Mouse (Mus musculus) midbrain, embryonic 15.5 days (tissue): ENCODE measurements at regions not wholly inside any gene's neighbourhood (a gene's known extent, or its start where the extent isn't known, plus 50 kb on each side); places are given as distances from the start of the nearest gene placed in this dataset.

ENCODE experiments used
- ATAC-seq: fragments of 200-750 bp; cut with Nextera tagmentation; replicated peaks from 2 replicates; pipeline ENCODE4 v1.8.0; 2017; ENCODE audit warnings: moderate TSS enrichment
- H3K27ac ChIP-seq: fragments of 300-500 bp; sonication (generic); 2 replicates; pipeline ENCODE4 v1.5.1; 2015; ENCODE audit warnings: mild to moderate bottlenecking, inconsistent platforms
- H3K27me3 ChIP-seq: fragments of 300-500 bp; sonication (generic); replicated peaks from 2 replicates; pipeline ENCODE4 v1.6.1; 2015; ENCODE audit warnings: inconsistent platforms
- H3K36me3 ChIP-seq: fragments of 300-500 bp; sonication (generic); replicated peaks from 2 replicates; pipeline ENCODE4 v1.6.1; 2015; ENCODE audit warnings: inconsistent platforms
- H3K4me1 ChIP-seq: fragments of 300-500 bp; sonication (generic); 2 replicates; pipeline ENCODE4 v1.6.1; 2015; ENCODE audit warnings: inconsistent platforms
- H3K4me2 ChIP-seq: fragments of 300-500 bp; sonication (generic); 2 replicates; pipeline ENCODE4 v1.6.1; 2015; ENCODE audit warnings: inconsistent platforms, mild to moderate bottlenecking, moderate library complexity
- H3K4me3 ChIP-seq: fragments of 300-500 bp; sonication (generic); 2 replicates; pipeline ENCODE4 v1.5.1; 2015; ENCODE audit warnings: mild to moderate bottlenecking, inconsistent platforms
- H3K9ac ChIP-seq: fragments of 300-500 bp; sonication (generic); 2 replicates; pipeline ENCODE4 v1.6.1; 2015; ENCODE audit warnings: mild to moderate bottlenecking, inconsistent platforms
- H3K9me3 ChIP-seq: fragments of 300-500 bp; sonication (generic); 2 replicates; pipeline ENCODE4 v1.6.1; 2016; ENCODE audit warnings: inconsistent platforms
- WGBS: fragments of 180-500 bp; shearing (Covaris S2); methylation state at CpG from one replicate; pipeline ENCODE4 v1.1.7; 2015; ENCODE audit warnings: mixed read lengths; 5-methylcytosine and 5-hydroxymethylcytosine counted together

GRCm38 (mm10) chr13:81975878-81976277, 193.0 kb downstream of the Cetn3 start:
- no peak overlapping the region for H3K9ac ChIP-seq
- no peaks in the 10 kb centered on the region for H3K36me3 ChIP-seq
- H3K27ac ChIP-seq, result no peak overlapping the region
- WGBS, result 32% methylated on average over 2 of the region's 2 CpGs
- H3K4me1 ChIP-seq, result no peaks in the 10 kb centered on the region
- H3K9me3 ChIP-seq, result no peaks in the 10 kb centered on the region
- H3K27me3 ChIP-seq, result no peaks in the 10 kb centered on the region
- no peak overlapping the region for H3K4me2 ChIP-seq
- ATAC-seq, result peak; percentile 78; the same call in 1 of the 2 replicates
- no peak overlapping the region for H3K4me3 ChIP-seq

GRCm38 (mm10) chr13:81978003-81978402, 195.1 kb downstream of the Cetn3 start:
- H3K27me3 ChIP-seq, result no peaks in the 10 kb centered on the region
- H3K36me3 ChIP-seq, result no peaks in the 10 kb centered on the region
- H3K9me3 ChIP-seq, result no peaks in the 10 kb centered on the region
- no peak overlapping the region for H3K27ac ChIP-seq
- no peak for ATAC-seq
- H3K9ac ChIP-seq, result no peak overlapping the region
- H3K4me2 ChIP-seq, result no peak overlapping the region
- no peak overlapping the region for H3K4me3 ChIP-seq
- 88% methylated on average over 6 of the region's 6 CpGs for WGBS
- H3K4me1 ChIP-seq, result no peaks in the 10 kb centered on the region

GRCm38 (mm10) chr13:81979289-81979688, 196.4 kb downstream of the Cetn3 start:
- no peaks in the 10 kb centered on the region for H3K27me3 ChIP-seq
- ATAC-seq, result no peak

GRCm38 (mm10) chr13:81980094-81980493, 197.2 kb downstream of the Cetn3 start:
- Histone ChIP-seq H3K4me3 (no peak overlapping the region), H3K27me3 (no peaks in the 10 kb centered on the region), H3K36me3 (no peaks in the 10 kb centered on the region), H3K4me2 (no peak overlapping the region), H3K9me3 (no peaks in the 10 kb centered on the region), H3K27ac (no peak overlapping the region), H3K9ac (no peak overlapping the region), H3K4me1 (no peaks in the 10 kb centered on the region)
- 81% methylated on average over 5 of the region's 5 CpGs for WGBS
- ATAC-seq, result no peak

More at GRCm38 (mm10) chr13:81979289-81979688, 196.4 kb downstream of the Cetn3 start:
- Histone ChIP-seq H3K4me1 (no peaks in the 10 kb centered on the region), H3K9me3 (no peaks in the 10 kb centered on the region), H3K9ac (no peak overlapping the region), H3K36me3 (no peaks in the 10 kb centered on the region), H3K27ac (no peak overlapping the region), H3K4me3 (no peak overlapping the region), H3K4me2 (no peak overlapping the region)

GRCm38 (mm10) chr13:81982491-81982890, 199.6 kb downstream of the Cetn3 start:
- no peaks in the 10 kb centered on the region for H3K36me3 ChIP-seq
- no peaks in the 10 kb centered on the region for H3K9me3 ChIP-seq
- no peaks in the 10 kb centered on the region for H3K27me3 ChIP-seq
- H3K27ac ChIP-seq, result no peak overlapping the region
- 64% methylated on average over 2 of the region's 2 CpGs for WGBS
- no peaks in the 10 kb centered on the region for H3K4me1 ChIP-seq
- no peak for ATAC-seq
- no peak overlapping the region for H3K9ac ChIP-seq
- H3K4me2 ChIP-seq, result no peak overlapping the region
- no peak overlapping the region for H3K4me3 ChIP-seq

GRCm38 (mm10) chr13:82000681-82001212, 217.9 kb downstream of the Cetn3 start:
- Histone ChIP-seq H3K27me3 (no peaks in the 10 kb centered on the region), H3K4me3 (no peak overlapping the region), H3K4me2 (no peak overlapping the region), H3K36me3 (no peaks in the 10 kb centered on the region), H3K27ac (no peak overlapping the region), H3K9me3 (no peaks in the 10 kb centered on the region), H3K9ac (no peak overlapping the region), H3K4me1 (no peaks in the 10 kb centered on the region)
- 86% methylated on average over 3 of the region's 3 CpGs for WGBS
- ATAC-seq, result no peak

- no peak overlapping the region for H3K4me3 ChIP-seq
- ATAC-seq, result peak; percentile 78; the same call in 1 of the 2 replicates
- H3K4me1 ChIP-seq, result no peaks in the 10 kb centered on the region
- H3K36me3 ChIP-seq, result no peaks in the 10 kb centered on the region
- no peak overlapping the region for H3K27ac ChIP-seq
- H3K9me3 ChIP-seq, result no peaks in the 10 kb centered on the region
- no peaks in the 10 kb centered on the region for H3K27me3 ChIP-seq
- 49% methylated on average over 7 of the region's 7 CpGs for WGBS
- H3K9ac ChIP-seq, result no peak overlapping the region
- H3K4me2 ChIP-seq, result no peak overlapping the region
Measured at GRCm38 (mm10) chr13:82005929-82006726, 223.3 kb downstream of the Cetn3 start.

GRCm38 (mm10) chr13:82007222-82007621, 224.3 kb downstream of the Cetn3 start:
- H3K4me2 ChIP-seq, result no peak overlapping the region
- H3K27me3 ChIP-seq, result no peaks in the 10 kb centered on the region
- no peak overlapping the region for H3K4me3 ChIP-seq
- H3K9ac ChIP-seq, result no peak overlapping the region
- no peaks in the 10 kb centered on the region for H3K36me3 ChIP-seq
- H3K4me1 ChIP-seq, result no peaks in the 10 kb centered on the region
- no peaks in the 10 kb centered on the region for H3K9me3 ChIP-seq
- H3K27ac ChIP-seq, result no peak overlapping the region
- 0 out of 2 replicates have a peak, but pooled peaks have one; percentile 39 for ATAC-seq

- no peak overlapping the region for H3K27ac ChIP-seq
- H3K36me3 ChIP-seq, result no peaks in the 10 kb centered on the region
- no peak overlapping the region for H3K9ac ChIP-seq
- ATAC-seq, result no peak
- H3K27me3 ChIP-seq, result no peaks in the 10 kb centered on the region
- H3K4me2 ChIP-seq, result no peak overlapping the region
- no peak overlapping the region for H3K4me3 ChIP-seq
- no peaks in the 10 kb centered on the region for H3K4me1 ChIP-seq
- H3K9me3 ChIP-seq, result no peaks in the 10 kb centered on the region
- 48% methylated on average over 2 of the region's 2 CpGs for WGBS
Measured at GRCm38 (mm10) chr13:82039623-82040022, 256.7 kb downstream of the Cetn3 start.

GRCm38 (mm10) chr13:82058131-82058731, 275.4 kb downstream of the Cetn3 start:
- Histone ChIP-seq H3K9me3 (no peaks in the 10 kb centered on the region), H3K4me3 (no peak overlapping the region), H3K4me1 (peaks cover 8% of the 10 kb centered on the region; the same call in 1 of the 2 replicates), H3K9ac (no peak overlapping the region), H3K27me3 (no peaks in the 10 kb centered on the region), H3K36me3 (no peaks in the 10 kb centered on the region), H3K4me2 (no peak overlapping the region), H3K27ac (no peak overlapping the region)
- peak; percentile 63; the same call in 1 of the 2 replicates for ATAC-seq
- WGBS, result 28% methylated on average over 3 of the region's 3 CpGs

- peak; percentile 7; the same call in 1 of the 2 replicates for ATAC-seq
- Histone ChIP-seq H3K9me3 (no peaks in the 10 kb centered on the region), H3K27ac (no peak overlapping the region), H3K4me1 (peaks cover 8% of the 10 kb centered on the region; the same call in 1 of the 2 replicates), H3K4me2 (no peak overlapping the region), H3K27me3 (no peaks in the 10 kb centered on the region), H3K4me3 (no peak overlapping the region), H3K36me3 (no peaks in the 10 kb centered on the region), H3K9ac (no peak overlapping the region)
- WGBS, result 81% methylated on average over 3 of the region's 3 CpGs
Measured at GRCm38 (mm10) chr13:82058872-82059271, 276.0 kb downstream of the Cetn3 start.

GRCm38 (mm10) chr13:82059498-82059897, 276.6 kb downstream of the Cetn3 start:
- Histone ChIP-seq H3K4me3 (no peak overlapping the region), H3K36me3 (no peaks in the 10 kb centered on the region), H3K4me2 (no peak overlapping the region), H3K27ac (no peak overlapping the region), H3K9me3 (no peaks in the 10 kb centered on the region), H3K27me3 (no peaks in the 10 kb centered on the region), H3K4me1 (peaks cover 8% of the 10 kb centered on the region; the same call in 1 of the 2 replicates), H3K9ac (no peak overlapping the region)
- WGBS, result 25% methylated on average over 5 of the region's 5 CpGs
- peak; percentile 81 for ATAC-seq
